Mouse (Mus musculus) c-Kit-positive CD71-positive TER-119-negative erythroid progenitor cells, embryonic 14.5 days (primary cell): ENCODE data around the gene Grap.

ENCODE experiments used
- DNase-seq: peaks from one replicate; pipeline ENCODE4 v3.0.0-alpha.2; 2013; ENCODE audit warnings: low read depth

Grap gene

GRCm38 (mm10) chr11:61683907-61684731, 31.1 kb downstream of the Grap start, which contains the start of gene Fam83g:
Fam83g (plus strand) TSS chr11:61684091.
- peak; percentile 53 for DNase-seq

GRCm38 (mm10) chr11:61685119-61685725, 32.2 kb downstream of the Grap start:
- DNase-seq: no peak

GRCm38 (mm10) chr11:61686141-61686540, 33.1 kb downstream of the Grap start:
- DNase-seq: peak; percentile 44

- no peak for DNase-seq
Measured at GRCm38 (mm10) chr11:61686906-61687453, 33.9 kb downstream of the Grap start.

- DNase-seq: no peak
Measured at GRCm38 (mm10) chr11:61687595-61687994, 34.5 kb downstream of the Grap start.

GRCm38 (mm10) chr11:61692996-61693395, 39.9 kb downstream of the Grap start:
- DNase-seq: no peak

GRCm38 (mm10) chr11:61698852-61699251, 45.8 kb downstream of the Grap start:
- no peak for DNase-seq

- DNase-seq: no peak
Measured at GRCm38 (mm10) chr11:61699460-61699859, 46.4 kb downstream of the Grap start.

GRCm38 (mm10) chr11:61699933-61700332, 46.9 kb downstream of the Grap start:
- DNase-seq: no peak

GRCm38 (mm10) chr11:61701696-61702095, 48.6 kb downstream of the Grap start:
- DNase-seq: no peak

GRCm38 (mm10) chr11:61702494-61702893, 49.4 kb downstream of the Grap start:
- DNase-seq: no peak

GRCm38 (mm10) chr11:61705581-61705980, 52.5 kb downstream of the Grap start:
- DNase-seq: no peak

GRCm38 (mm10) chr11:61706232-61706631, 53.2 kb downstream of the Grap start:
- DNase-seq: no peak

GRCm38 (mm10) chr11:61708928-61709327, 55.9 kb downstream of the Grap start:
- DNase-seq: no peak

GRCm38 (mm10) chr11:61713157-61713855, 60.2 kb downstream of the Grap start:
- DNase-seq: no peak

- peak; percentile 76 for DNase-seq
Measured at GRCm38 (mm10) chr11:61714346-61715117, 61.5 kb downstream of the Grap start.

- no peak for DNase-seq
Measured at GRCm38 (mm10) chr11:61715130-61715529, 62.1 kb downstream of the Grap start.

GRCm38 (mm10) chr11:61717990-61718389, 64.9 kb downstream of the Grap start:
- DNase-seq: no peak

- DNase-seq: no peak
Measured at GRCm38 (mm10) chr11:61719387-61719786, 66.3 kb downstream of the Grap start.

- no peak for DNase-seq
Measured at GRCm38 (mm10) chr11:61719826-61720225, 66.8 kb downstream of the Grap start.

GRCm38 (mm10) chr11:61720636-61721035, 67.6 kb downstream of the Grap start, which contains the start of gene Slc5a10:
Slc5a10 (minus strand) TSS chr11:61720826.
- no peak for DNase-seq

GRCm38 (mm10) chr11:61722077-61722476, 69.0 kb downstream of the Grap start:
- no peak for DNase-seq
